Mouse (Mus musculus) neural tube, embryonic 11.5 days (tissue): ENCODE results near the gene Chtop. TPM values are rescaled to one million over a fixed set of nuclear protein-coding genes. Genes with fewer than 3 reads are reported as not detected.

Source experiments
- ATAC-seq: fragments of 200-750 bp; cut with Nextera tagmentation; 2 replicates; pipeline ENCODE4 v1.8.0; 2017; ENCODE audit warnings: moderate number of reproducible peaks, mild to moderate bottlenecking, moderate TSS enrichment, moderate library complexity; ENCODE audit not compliant: insufficient read depth, low FRiP score, low TSS enrichment
- DNase-seq: peaks from one replicate; pipeline ENCODE4 v3.0.0-alpha.2; 2015; ENCODE audit warnings: low spot score
- H3K27ac ChIP-seq: fragments of 300-500 bp; sonication (generic); 2 replicates; pipeline ENCODE4 v1.5.1; 2014; ENCODE audit warnings: low read depth, mild to moderate bottlenecking, low read length
- H3K27me3 ChIP-seq: fragments of 300-500 bp; sonication (generic); 2 replicates; pipeline ENCODE4 v1.6.1; 2014; ENCODE audit warnings: mild to moderate bottlenecking, low read length, mixed read lengths; ENCODE audit not compliant: control insufficient read depth, insufficient read depth
- H3K36me3 ChIP-seq: fragments of 300-500 bp; sonication (generic); 2 replicates; pipeline ENCODE4 v1.6.1; 2014; ENCODE audit warnings: mild to moderate bottlenecking, low read length, moderate library complexity, mixed read lengths; ENCODE audit not compliant: control insufficient read depth, insufficient read depth
- H3K4me1 ChIP-seq: fragments of 300-500 bp; sonication (generic); 2 replicates; pipeline ENCODE4 v1.6.1; 2014; ENCODE audit warnings: low read length, mixed read lengths; ENCODE audit not compliant: control insufficient read depth, insufficient read depth
- H3K4me2 ChIP-seq: fragments of 300-500 bp; sonication (generic); 2 replicates; pipeline ENCODE4 v1.6.1; 2014; ENCODE audit warnings: low read depth, mild to moderate bottlenecking, moderate library complexity
- H3K4me3 ChIP-seq: fragments of 300-500 bp; sonication (generic); 2 replicates; pipeline ENCODE4 v1.5.1; 2014; ENCODE audit warnings: low read depth, low read length
- H3K9ac ChIP-seq: fragments of 300-500 bp; sonication (generic); 2 replicates; pipeline ENCODE4 v1.6.1; 2014; ENCODE audit warnings: mild to moderate bottlenecking, low read length
- H3K9me3 ChIP-seq: fragments of 300-500 bp; sonication (generic); 2 replicates; pipeline ENCODE4 v1.6.1; 2016; ENCODE audit warnings: low read length; ENCODE audit not compliant: control insufficient read depth
- WGBS: fragments of 180-500 bp; shearing (Covaris S2); extraction: QIAGEN DNeasy Blood & Tissue Kit; methylation state at CpG from one replicate; pipeline ENCODE4 v1.1.7; 2014; 5-methylcytosine and 5-hydroxymethylcytosine counted together
- polyA plus RNA-seq: library from polyadenylated mRNA; unstranded; fragments of >200 nt; fragmentation: Nextera tagmentation; extraction: Ambion mirVana; gene quantifications from 2 replicates; pipeline ENCODE4 v1.2.1, GENCODE M21; 2014

Chtop gene
- polyA plus RNA-seq, 1 experiment from 2014 or later = 133 TPM

GRCm38 (mm10) chr3:90503444-90503843 lies 5.9 kb downstream of the Chtop start:
- 94% methylated on average over 4 of the region's 4 CpGs for WGBS

GRCm38 (mm10) chr3:90497597-90497996 lies 11.7 kb downstream of the Chtop start:
- Histone ChIP-seq H3K4me2 (no peak overlapping the region), H3K4me3 (no peak overlapping the region), H3K27me3 (no peaks in the 10 kb centered on the region), H3K9ac (no peak overlapping the region), H3K4me1 (no peaks in the 10 kb centered on the region), H3K27ac (no peak overlapping the region), H3K9me3 (no peaks in the 10 kb centered on the region), H3K36me3 (peaks cover 16% of the 10 kb centered on the region)
- DNase-seq (no peak), ATAC-seq (no peak)

More at GRCm38 (mm10) chr3:90503444-90503843, 5.9 kb downstream of the Chtop start:
- Histone ChIP-seq H3K4me3 (no peak overlapping the region), H3K9ac (no peak overlapping the region), H3K9me3 (no peaks in the 10 kb centered on the region), H3K27ac (no peak overlapping the region), H3K36me3 (peaks cover 13% of the 10 kb centered on the region), H3K4me1 (peaks cover 6% of the 10 kb centered on the region), H3K27me3 (no peaks in the 10 kb centered on the region), H3K4me2 (no peak overlapping the region)
- ATAC-seq = no peak
- no peak for DNase-seq

GRCm38 (mm10) chr3:90495850-90496525 lies 13.3 kb downstream of the Chtop start:
- peaks cover 12% of the 10 kb centered on the region for H3K36me3 ChIP-seq

GRCm38 (mm10) chr3:90493831-90494540 lies 15.3 kb downstream of the Chtop start:
- Histone ChIP-seq H3K9ac (no peak overlapping the region), H3K27ac (no peak overlapping the region), H3K36me3 (peaks cover 12% of the 10 kb centered on the region)

More at GRCm38 (mm10) chr3:90495850-90496525, 13.3 kb downstream of the Chtop start:
- Histone ChIP-seq H3K9ac (no peak overlapping the region), H3K9me3 (no peaks in the 10 kb centered on the region), H3K27me3 (no peaks in the 10 kb centered on the region), H3K27ac (no peak overlapping the region), H3K4me1 (no peaks in the 10 kb centered on the region), H3K4me2 (no peak overlapping the region), H3K4me3 (no peak overlapping the region)
- WGBS = 93% methylated on average over 7 of the region's 7 CpGs
- DNase-seq (no peak), ATAC-seq (no peak)

GRCm38 (mm10) chr3:90491350-90491749 lies 17.9 kb downstream of the Chtop start:
- 40% methylated on average over 2 of the region's 2 CpGs for WGBS
- H3K9ac ChIP-seq = no peak overlapping the region
- H3K4me1 ChIP-seq = 0 out of 2 replicates have a peak, but pooled peaks cover 3% of the 10 kb centered on the region
- ATAC-seq = no peak; the same call in 1 of the 2 replicates
- H3K27ac ChIP-seq = no peak overlapping the region
- peaks cover 12% of the 10 kb centered on the region for H3K36me3 ChIP-seq
- no peaks in the 10 kb centered on the region for H3K9me3 ChIP-seq
- no peak for DNase-seq
- H3K4me2 ChIP-seq = no peak overlapping the region
- H3K4me3 ChIP-seq = no peak overlapping the region
- H3K27me3 ChIP-seq = no peaks in the 10 kb centered on the region

More at GRCm38 (mm10) chr3:90493831-90494540, 15.3 kb downstream of the Chtop start:
- Histone ChIP-seq H3K4me1 (0 out of 2 replicates have a peak, but pooled peaks cover 3% of the 10 kb centered on the region), H3K27me3 (no peaks in the 10 kb centered on the region), H3K9me3 (no peaks in the 10 kb centered on the region), H3K4me3 (no peak overlapping the region), H3K4me2 (no peak overlapping the region)
- 58% methylated on average over 4 of the region's 4 CpGs for WGBS
- DNase-seq (no peak), ATAC-seq (no peak)

- Histone ChIP-seq H3K4me2 (peak within 1 kb of the TSS; percentile 50), H3K27me3 (no peaks in the 10 kb centered on the region), H3K4me1 (0 out of 2 replicates have a peak, but pooled peaks cover 3% of the 10 kb centered on the region), H3K36me3 (peaks cover 13% of the 10 kb centered on the region), H3K27ac (no peak within 1 kb of the TSS), H3K9me3 (no peaks in the 10 kb centered on the region), H3K4me3 (peak within 1 kb of the TSS; percentile 55), H3K9ac (peak within 1 kb of the TSS; percentile 66)
- WGBS = under 1% methylated on average over 37 of the region's 37 CpGs
- peak; percentile 96 for DNase-seq
- peak; percentile 95 for ATAC-seq
Observed at GRCm38 (mm10) chr3:90490696-90491256, 18.5 kb downstream of the Chtop start, which contains the start of gene Snapin. Gene Snapin (minus strand): TSS chr3:90491033.

- no peak overlapping the region for H3K4me2 ChIP-seq
- ATAC-seq = no peak
- H3K9ac ChIP-seq = no peak overlapping the region
- WGBS = 89% methylated on average over 6 of the region's 6 CpGs
- 0 out of 2 replicates have a peak, but pooled peaks cover 3% of the 10 kb centered on the region for H3K4me1 ChIP-seq
- H3K9me3 ChIP-seq = no peaks in the 10 kb centered on the region
- no peak overlapping the region for H3K4me3 ChIP-seq
- no peak for DNase-seq
- H3K27me3 ChIP-seq = no peaks in the 10 kb centered on the region
- peaks cover 22% of the 10 kb centered on the region for H3K36me3 ChIP-seq
- no peak overlapping the region for H3K27ac ChIP-seq
Observed at GRCm38 (mm10) chr3:90488576-90488975, 20.7 kb downstream of the Chtop start.

- H3K27me3 ChIP-seq = no peaks in the 10 kb centered on the region
- H3K9me3 ChIP-seq = no peaks in the 10 kb centered on the region
- H3K27ac ChIP-seq = no peak overlapping the region
- H3K4me3 ChIP-seq = no peak overlapping the region
- 84% methylated on average over 5 of the region's 5 CpGs for WGBS
- H3K9ac ChIP-seq = no peak overlapping the region
- H3K4me1 ChIP-seq = 0 out of 2 replicates have a peak, but pooled peaks cover 3% of the 10 kb centered on the region
- ATAC-seq (no peak), DNase-seq (no peak)
- H3K36me3 ChIP-seq = peaks cover 32% of the 10 kb centered on the region
- H3K4me2 ChIP-seq = no peak overlapping the region
Observed at GRCm38 (mm10) chr3:90486998-90487397, 22.3 kb downstream of the Chtop start.
